Mouse (Mus musculus): ENCODE measurements around the gene Tmem267.

Tmem267 gene

GRCm38 (mm10) chr13:119619735-119620134, 131.9 kb downstream of the Tmem267 start:
- DNase-seq = peak; percentile 96

GRCm38 (mm10) chr13:119623634-119624033, 135.8 kb downstream of the Tmem267 start, which contains the start of gene Ccl28:
Ccl28 (plus strand) TSS chr13:119623819.
- DNase-seq = no peak

- DNase-seq = peak; percentile 74
These were observed 138.1 kb downstream of the Tmem267 start for GRCm38 (mm10) chr13:119625952-119626351.

GRCm38 (mm10) chr13:119631482-119632155, 143.8 kb downstream of the Tmem267 start:
- DNase-seq = peak; percentile 85

- no peak for DNase-seq
These were observed 144.3 kb downstream of the Tmem267 start for GRCm38 (mm10) chr13:119632156-119632548.

- no peak for DNase-seq
These were observed 147.7 kb downstream of the Tmem267 start for GRCm38 (mm10) chr13:119635496-119635895.

GRCm38 (mm10) chr13:119637837-119638236, 150.0 kb downstream of the Tmem267 start:
- DNase-seq = peak; percentile 69

- peak; percentile 88 for DNase-seq
These were observed 150.6 kb downstream of the Tmem267 start for GRCm38 (mm10) chr13:119638449-119638848.

- DNase-seq = no peak
These were observed 151.5 kb downstream of the Tmem267 start for GRCm38 (mm10) chr13:119639302-119639701.

GRCm38 (mm10) chr13:119640504-119640903, 152.7 kb downstream of the Tmem267 start:
- DNase-seq = peak; percentile 51

- no peak for DNase-seq
These were observed 153.3 kb downstream of the Tmem267 start for GRCm38 (mm10) chr13:119641145-119641544.

GRCm38 (mm10) chr13:119644769-119645168, 156.9 kb downstream of the Tmem267 start:
- DNase-seq = no peak

GRCm38 (mm10) chr13:119646511-119646910, 158.7 kb downstream of the Tmem267 start:
- DNase-seq = peak; percentile 71

GRCm38 (mm10) chr13:119648891-119649698, 161.3 kb downstream of the Tmem267 start:
- no peak for DNase-seq

- DNase-seq = no peak
These were observed 161.8 kb downstream of the Tmem267 start for GRCm38 (mm10) chr13:119649699-119650046.

- DNase-seq = no peak
These were observed 166.9 kb downstream of the Tmem267 start for GRCm38 (mm10) chr13:119654734-119655133.

- no peak for DNase-seq
These were observed 168.4 kb downstream of the Tmem267 start for GRCm38 (mm10) chr13:119656246-119656645.

GRCm38 (mm10) chr13:119656846-119657416, 169.1 kb downstream of the Tmem267 start:
- DNase-seq = no peak
